Comparison of ENCODE assay signal across 5 mouse cellular contexts in genomic region chr6:109740686-109741085, GRCm38 (mm10).
"Had no signal": no experiment of that assay in that cellular context is flagged by ENCODE, and none has a peak within 500 bp of the region (broad histone marks: within the 10 kb centered on the region; RNA-seq: fewer than 3 reads in every experiment).

No protein-coding gene starts in this region.

- DNase-seq: kidney, adult 8-10 months; kidney, postnatal 25 days; lung, adult 18-20 months; thymus, adult 18-20 months; thymus, postnatal 14 days had no signal
